Mouse (Mus musculus): ENCODE measurements around the gene Zfp683. TPM values are rescaled to one million over a fixed set of nuclear protein-coding genes. Genes with fewer than 3 reads are reported as not detected.

The Zfp683 gene
- polyA plus RNA-seq, 1 experiment, result not detected

DNA sequence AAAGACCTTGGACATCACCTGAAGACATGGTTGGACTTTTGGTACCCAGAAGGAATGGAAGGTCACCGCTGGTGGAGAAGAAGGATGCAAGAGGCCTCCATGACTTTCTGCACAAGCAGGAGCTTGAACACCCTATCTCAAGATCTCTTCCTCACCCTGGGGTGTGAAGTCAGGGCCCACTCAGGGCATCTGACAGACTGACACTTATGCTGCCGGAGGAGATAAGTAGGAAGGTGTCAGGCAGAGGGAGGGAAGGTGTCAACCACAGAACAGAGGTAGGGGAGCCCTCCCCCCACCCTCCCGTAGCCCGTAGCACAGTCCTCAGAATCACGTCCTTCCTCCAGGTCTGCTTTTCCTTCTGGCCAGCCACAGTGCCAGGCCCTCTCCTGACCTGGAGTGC is 6.0 kb upstream of the Zfp683 start:
- Histone ChIP-seq H3K27ac (ENCODE audit: insufficient read depth, low read length) (no peak overlapping the region), H3K4me3 (ENCODE audit: insufficient read depth, low read length) (no peak overlapping the region), H3K4me1 (ENCODE audit: control insufficient read depth, insufficient read depth, low read length) (no peaks in the 10 kb centered on the region)
- TF ChIP-seq POLR2A (IDR thresholded peaks at IDR 0.05; ENCODE audit: extremely low read depth, insufficient read depth, low read length), result no peak
- TF ChIP-seq CTCF (IDR thresholded peaks at IDR 0.05; ENCODE audit: extremely low read depth, insufficient read depth, low read length), result no peak

DNA sequence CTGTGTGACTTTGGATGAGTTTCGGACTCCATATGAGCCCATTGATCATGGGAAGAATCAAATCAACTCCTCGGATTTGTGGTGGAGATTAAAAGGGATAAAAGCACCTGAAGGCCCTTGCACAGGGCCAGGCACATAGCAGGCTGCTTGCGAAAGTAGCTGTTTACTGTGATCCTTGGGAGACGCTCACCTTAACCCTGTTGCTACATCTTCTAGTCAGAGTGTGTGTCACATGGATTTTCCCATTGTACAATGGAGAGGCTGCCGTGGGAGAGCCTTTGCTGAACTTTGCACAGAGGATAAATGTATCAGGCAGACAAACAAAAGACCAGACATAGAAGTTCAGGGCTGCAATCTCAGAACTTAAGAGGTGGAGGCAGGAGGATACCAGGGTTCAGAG is 1.7 kb upstream of the Zfp683 start:
- TF ChIP-seq POLR2A (IDR thresholded peaks at IDR 0.05; ENCODE audit: extremely low read depth, insufficient read depth, low read length), result no peak
- TF ChIP-seq CTCF (IDR thresholded peaks at IDR 0.05; ENCODE audit: extremely low read depth, insufficient read depth, low read length), result no peak
- H3K4me3 ChIP-seq (ENCODE audit: insufficient read depth, low read length), result no peak overlapping the region
- H3K4me1 ChIP-seq (ENCODE audit: control insufficient read depth, insufficient read depth, low read length), result no peaks in the 10 kb centered on the region
- no peak overlapping the region for H3K27ac ChIP-seq (ENCODE audit: insufficient read depth, low read length)

DNA sequence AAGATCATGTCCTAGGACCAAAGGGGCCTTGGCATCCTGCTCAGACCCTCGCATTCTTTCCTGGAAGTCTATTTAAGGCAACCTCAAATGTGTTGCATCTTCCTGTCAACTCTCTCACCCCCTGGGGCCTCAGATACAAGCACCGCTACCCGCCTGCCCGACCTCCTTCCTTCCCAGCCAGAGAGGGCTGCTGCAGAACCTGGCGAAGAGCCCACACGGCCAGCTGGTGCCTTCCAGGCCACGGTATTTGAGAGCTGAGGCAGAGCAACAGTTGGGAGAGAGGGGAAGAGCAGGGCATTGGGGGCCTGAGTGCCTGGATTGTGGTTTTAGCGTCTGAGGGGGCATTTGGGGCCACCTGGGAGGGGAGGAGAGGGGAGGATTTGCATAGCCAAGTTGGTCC is 1.1 kb upstream of the Zfp683 start:
- no peaks in the 10 kb centered on the region for H3K4me1 ChIP-seq (ENCODE audit: control insufficient read depth, insufficient read depth, low read length)
- no peak overlapping the region for H3K4me3 ChIP-seq (ENCODE audit: insufficient read depth, low read length)
- TF ChIP-seq POLR2A (IDR thresholded peaks at IDR 0.05; ENCODE audit: extremely low read depth, insufficient read depth, low read length), result no peak
- no peak for TF ChIP-seq CTCF (IDR thresholded peaks at IDR 0.05; ENCODE audit: extremely low read depth, insufficient read depth, low read length)
- H3K27ac ChIP-seq (ENCODE audit: insufficient read depth, low read length), result no peak overlapping the region

DNA sequence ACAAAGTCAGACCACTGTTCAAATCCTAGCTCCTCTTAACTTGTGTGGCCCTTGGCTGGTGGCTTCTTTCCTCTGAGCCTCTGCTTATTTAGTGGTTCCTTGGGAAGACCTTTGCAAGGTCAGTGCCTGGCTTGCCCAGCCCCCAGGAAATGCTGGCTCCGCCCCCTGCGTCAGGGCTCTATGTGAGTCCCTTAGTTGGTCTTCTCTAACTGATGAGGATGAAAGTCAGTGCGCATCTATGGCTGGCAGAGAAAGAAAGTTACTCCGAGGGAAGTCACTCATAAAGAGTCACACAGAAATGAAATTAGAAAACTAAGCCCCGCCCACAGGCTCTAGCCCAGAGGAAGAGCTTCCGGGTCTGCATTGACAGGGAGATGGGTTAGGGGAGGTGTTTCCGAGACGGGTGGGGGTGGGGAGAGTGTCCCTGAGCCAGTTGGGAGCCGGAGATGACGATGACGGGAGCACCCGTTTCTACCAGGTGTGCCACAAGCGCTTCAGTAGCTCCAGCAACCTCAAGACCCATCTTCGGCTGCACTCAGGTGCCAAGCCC is 4.6 kb downstream of the Zfp683 start:
- no peak for TF ChIP-seq POLR2A (IDR thresholded peaks at IDR 0.05; ENCODE audit: extremely low read depth, insufficient read depth, low read length)
- TF ChIP-seq CTCF (IDR thresholded peaks at IDR 0.05; ENCODE audit: extremely low read depth, insufficient read depth, low read length), result no peak
- Histone ChIP-seq H3K4me1 (ENCODE audit: control insufficient read depth, insufficient read depth, low read length) (no peaks in the 10 kb centered on the region), H3K27ac (ENCODE audit: insufficient read depth, low read length) (no peak overlapping the region), H3K4me3 (ENCODE audit: insufficient read depth, low read length) (no peak overlapping the region)

DNA sequence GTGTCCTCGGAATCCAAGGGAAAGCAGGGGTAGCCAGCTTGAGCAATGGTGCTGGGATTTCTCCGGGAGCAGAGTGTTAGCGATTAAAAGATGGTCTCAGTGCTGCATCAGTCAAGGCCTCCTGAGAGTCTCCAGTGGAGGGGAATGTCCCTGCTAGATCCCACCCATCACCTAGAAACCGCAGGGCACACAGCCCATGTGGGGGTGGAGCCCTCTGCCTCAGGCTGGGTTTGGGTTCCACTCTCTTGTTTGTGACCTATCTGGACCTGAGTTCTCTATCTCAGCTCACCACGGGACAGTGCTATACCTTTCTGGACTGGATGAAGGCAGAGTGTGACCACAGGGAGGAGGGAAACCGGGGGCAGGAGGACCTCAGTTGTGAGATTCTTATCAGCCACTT is 5.3 kb downstream of the Zfp683 start:
- H3K4me1 ChIP-seq (ENCODE audit: control insufficient read depth, insufficient read depth, low read length), result no peaks in the 10 kb centered on the region
- no peak overlapping the region for H3K4me3 ChIP-seq (ENCODE audit: insufficient read depth, low read length)
- H3K27ac ChIP-seq (ENCODE audit: insufficient read depth, low read length), result no peak overlapping the region
- TF ChIP-seq CTCF (IDR thresholded peaks at IDR 0.05; ENCODE audit: extremely low read depth, insufficient read depth, low read length) (no peak), POLR2A (IDR thresholded peaks at IDR 0.05; ENCODE audit: extremely low read depth, insufficient read depth, low read length) (no peak)

DNA sequence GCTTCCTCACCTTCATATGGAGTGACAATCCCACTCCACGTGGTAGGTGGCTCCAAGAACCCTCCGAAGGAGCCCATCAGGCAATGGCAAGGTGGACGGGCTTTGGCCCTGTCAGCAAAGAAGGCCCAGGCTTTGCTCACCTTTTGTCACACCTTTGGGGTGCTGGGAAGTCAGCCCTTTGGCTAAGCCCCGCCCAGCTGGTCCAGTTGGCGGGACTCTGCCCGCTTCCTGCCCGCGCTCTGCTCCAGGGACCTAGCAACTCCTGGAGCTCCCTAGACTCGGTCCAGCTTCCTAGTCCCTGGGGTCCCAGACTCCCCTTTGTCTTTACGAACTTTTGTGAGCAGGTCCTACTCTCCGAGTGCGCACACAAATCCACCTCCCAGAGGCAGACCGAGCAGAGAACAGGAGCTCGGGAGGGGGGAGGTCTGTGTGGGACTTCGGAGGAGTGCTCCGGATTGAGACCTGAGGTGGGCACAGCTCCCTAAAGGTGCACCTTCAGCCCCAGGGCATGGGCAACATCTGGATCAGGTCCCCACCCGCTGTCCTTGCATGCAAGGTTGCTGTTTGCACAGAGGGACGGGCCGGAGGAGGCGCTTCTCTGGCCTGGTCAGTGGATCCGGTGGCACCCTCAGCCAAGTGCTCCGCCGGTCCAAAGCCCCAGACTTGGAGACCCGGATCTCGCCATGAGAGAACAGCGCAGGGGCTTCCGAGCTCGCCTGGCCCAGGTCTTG is 6.7 kb downstream of the Zfp683 start, which contains the start of gene Crybg2:
Gene Crybg2, plus strand, starts transcription at position 681 of the 731 bp plus-strand sequence.
- Histone ChIP-seq H3K4me3 (ENCODE audit: insufficient read depth, low read length) (no peak within 1 kb of the TSS), H3K27ac (ENCODE audit: insufficient read depth, low read length) (no peak within 1 kb of the TSS), H3K4me1 (ENCODE audit: control insufficient read depth, insufficient read depth, low read length) (no peaks in the 10 kb centered on the region)
- no peak for TF ChIP-seq POLR2A (IDR thresholded peaks at IDR 0.05; ENCODE audit: extremely low read depth, insufficient read depth, low read length)
- TF ChIP-seq CTCF (IDR thresholded peaks at IDR 0.05; ENCODE audit: extremely low read depth, insufficient read depth, low read length), result no peak

DNA sequence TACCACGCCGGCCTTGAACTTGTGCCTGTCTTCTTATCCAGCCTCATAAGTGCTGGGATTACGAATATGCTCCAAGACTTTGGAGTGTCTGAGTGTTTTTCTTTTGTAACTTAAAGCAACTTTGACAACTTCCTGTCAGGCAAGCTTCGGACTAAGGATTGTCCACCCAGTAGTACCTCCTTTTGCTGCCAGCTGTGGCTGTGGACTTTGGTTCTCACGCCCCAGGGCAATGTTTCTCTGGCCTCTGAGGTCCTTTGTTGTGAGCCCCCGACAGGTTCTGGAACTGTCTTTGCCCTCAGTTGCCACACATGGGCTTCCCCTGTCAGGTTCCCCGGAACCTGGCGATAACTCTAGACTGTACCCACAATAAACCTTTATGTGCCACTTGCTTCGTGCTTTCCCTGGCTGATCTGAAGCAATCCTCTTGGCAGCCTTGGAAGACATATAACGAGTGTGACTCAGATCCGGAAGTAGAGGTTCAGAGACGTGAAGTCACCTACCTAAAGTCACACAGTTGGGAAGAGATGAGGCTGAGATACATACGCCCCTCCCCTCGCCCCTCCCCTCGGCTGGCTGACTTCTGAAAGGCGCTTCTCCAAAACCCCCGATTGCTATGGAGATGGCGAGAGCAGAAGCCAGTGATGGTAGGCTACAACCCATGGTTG is 7.7 kb downstream of the Zfp683 start:
- Histone ChIP-seq H3K4me3 (ENCODE audit: insufficient read depth, low read length) (no peak overlapping the region), H3K4me1 (ENCODE audit: control insufficient read depth, insufficient read depth, low read length) (no peaks in the 10 kb centered on the region), H3K27ac (ENCODE audit: insufficient read depth, low read length) (no peak overlapping the region)
- TF ChIP-seq POLR2A (IDR thresholded peaks at IDR 0.05; ENCODE audit: extremely low read depth, insufficient read depth, low read length) (no peak), CTCF (IDR thresholded peaks at IDR 0.05; ENCODE audit: extremely low read depth, insufficient read depth, low read length) (no peak)

DNA sequence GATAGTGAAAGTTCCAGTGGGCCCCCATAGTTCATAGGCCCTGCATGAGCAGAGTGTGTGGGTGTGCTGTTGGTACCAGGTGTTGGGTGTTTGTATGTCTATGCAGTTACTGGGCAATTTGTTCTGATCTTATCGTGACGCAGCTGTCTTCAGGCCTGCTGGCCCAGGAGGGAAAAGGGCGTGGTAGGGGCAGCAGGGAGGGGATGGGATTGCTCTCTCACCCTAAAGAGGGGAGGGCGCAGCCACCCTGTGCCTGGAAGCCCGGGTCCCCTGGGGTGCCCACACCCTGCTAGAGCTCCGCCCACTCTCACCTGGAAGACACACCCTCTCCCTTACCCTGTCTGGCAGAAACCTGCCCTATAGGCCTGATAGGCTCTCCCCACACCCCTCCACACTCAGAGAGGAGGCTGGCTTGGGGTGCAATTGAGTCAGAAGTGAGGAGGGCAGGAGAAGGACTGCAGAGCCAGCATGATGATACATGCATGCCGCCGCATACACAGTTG is 8.4 kb downstream of the Zfp683 start:
- TF ChIP-seq CTCF (IDR thresholded peaks at IDR 0.05; ENCODE audit: extremely low read depth, insufficient read depth, low read length) (no peak), POLR2A (IDR thresholded peaks at IDR 0.05; ENCODE audit: extremely low read depth, insufficient read depth, low read length) (no peak)
- Histone ChIP-seq H3K4me1 (ENCODE audit: control insufficient read depth, insufficient read depth, low read length) (no peaks in the 10 kb centered on the region), H3K4me3 (ENCODE audit: insufficient read depth, low read length) (no peak overlapping the region), H3K27ac (ENCODE audit: insufficient read depth, low read length) (no peak overlapping the region)

DNA sequence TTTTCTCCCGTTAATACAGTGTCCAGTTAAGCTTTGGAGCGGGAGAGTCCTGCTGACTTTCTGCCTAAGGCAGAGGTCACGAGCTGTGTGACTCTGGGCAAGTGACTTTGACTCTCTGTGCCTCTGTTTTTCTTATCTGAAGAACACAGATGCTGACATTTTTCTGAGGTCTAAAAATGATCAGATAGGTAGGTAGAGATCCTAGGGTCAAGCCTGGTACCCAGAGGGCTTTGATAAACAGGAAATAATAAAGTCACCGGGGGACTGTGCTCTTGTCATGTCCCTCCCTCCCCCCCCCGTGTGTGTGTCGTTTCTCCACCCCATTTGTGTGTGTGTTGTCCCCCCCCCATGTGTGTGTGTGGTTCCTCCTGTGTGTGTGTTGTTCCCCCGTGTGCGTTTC is 8.9 kb downstream of the Zfp683 start:
- H3K27ac ChIP-seq (ENCODE audit: insufficient read depth, low read length), result no peak overlapping the region
- no peak for TF ChIP-seq POLR2A (IDR thresholded peaks at IDR 0.05; ENCODE audit: extremely low read depth, insufficient read depth, low read length)
- H3K4me1 ChIP-seq (ENCODE audit: control insufficient read depth, insufficient read depth, low read length), result no peaks in the 10 kb centered on the region
- H3K4me3 ChIP-seq (ENCODE audit: insufficient read depth, low read length), result no peak overlapping the region
